Mouse (Mus musculus) lung, postnatal 0 days (tissue): Measurements from ENCODE around the gene Fbxl19. TPM values are rescaled to one million over a fixed set of nuclear protein-coding genes. Genes with fewer than 3 reads are reported as not detected.
"Not testable (repeated sequence)": the region's sequence is repeated elsewhere in the genome, so short reads cannot be mapped to it uniquely, and the experiment has no call there.

Experiments used
- ATAC-seq: fragments of 200-750 bp; cut with Nextera tagmentation; 2 replicates; pipeline ENCODE4 v1.8.0; 2017; ENCODE audit warnings: moderate library complexity
- DNase-seq: peaks from one replicate; pipeline ENCODE4 v3.0.0-alpha.2; 2016; ENCODE audit warnings: low spot score
- H3K27ac ChIP-seq: fragments of 300-500 bp; sonication (generic); 2 replicates; pipeline ENCODE4 v1.5.1; 2014; ENCODE audit warnings: antibody characterized with exemption, mild to moderate bottlenecking, low read length, mixed read lengths
- H3K27me3 ChIP-seq: fragments of 300-500 bp; sonication (generic); replicated peaks from 2 replicates; pipeline ENCODE4 v1.6.1; 2014; ENCODE audit warnings: low read length, mixed read lengths; ENCODE audit not compliant: insufficient read depth
- H3K36me3 ChIP-seq: fragments of 300-500 bp; sonication (generic); 2 replicates; pipeline ENCODE4 v1.6.1; 2014; ENCODE audit warnings: low read length, mixed read lengths; ENCODE audit not compliant: insufficient read depth
- H3K4me1 ChIP-seq: fragments of 300-500 bp; sonication (generic); 2 replicates; pipeline ENCODE4 v1.6.1; 2014; ENCODE audit warnings: antibody characterized with exemption, low read depth, low read length, mixed read lengths; ENCODE audit not compliant: insufficient read depth
- H3K4me2 ChIP-seq: fragments of 300-500 bp; sonication (generic); replicated peaks from 2 replicates; pipeline ENCODE4 v1.6.1; 2014; ENCODE audit warnings: low read depth, mild to moderate bottlenecking, low read length, moderate library complexity, mixed read lengths
- H3K4me3 ChIP-seq: fragments of 300-500 bp; sonication (generic); 2 replicates; pipeline ENCODE4 v1.5.1; 2014; ENCODE audit warnings: low read depth, low read length
- H3K9ac ChIP-seq: fragments of 300-500 bp; sonication (generic); replicated peaks from 2 replicates; pipeline ENCODE4 v1.6.1; 2014; ENCODE audit warnings: low read depth, mild to moderate bottlenecking
- H3K9me3 ChIP-seq: fragments of 300-500 bp; sonication (generic); 2 replicates; pipeline ENCODE4 v1.6.1; 2016; ENCODE audit warnings: low read length, mixed read lengths
- CTCF ChIP-seq: IDR thresholded peaks from 2 replicates; pipeline ENCODE4 v1.5.1; 2016; ENCODE audit warnings: antibody characterized with exemption, mild to moderate bottlenecking
- EP300 ChIP-seq: IDR thresholded peaks from 2 replicates; pipeline ENCODE4 v1.6.1; 2016; ENCODE audit warnings: antibody characterized with exemption, mild to moderate bottlenecking, control low read depth
- WGBS: fragments of 180-500 bp; shearing (Covaris S2); extraction: QIAGEN DNeasy Blood & Tissue Kit; methylation state at CpG from one replicate; pipeline ENCODE4 v1.1.7; 2014; 5-methylcytosine and 5-hydroxymethylcytosine counted together
- polyA plus RNA-seq: library from polyadenylated mRNA; unstranded; fragments of >200 nt; fragmentation: Nextera tagmentation; extraction: Ambion mirVana; gene quantifications from 2 replicates; pipeline ENCODE4 v1.2.1, GENCODE M21; 2015

Fbxl19 gene
- polyA plus RNA-seq, 1 experiment from 2014 or later = 1.6 TPM

DNA sequence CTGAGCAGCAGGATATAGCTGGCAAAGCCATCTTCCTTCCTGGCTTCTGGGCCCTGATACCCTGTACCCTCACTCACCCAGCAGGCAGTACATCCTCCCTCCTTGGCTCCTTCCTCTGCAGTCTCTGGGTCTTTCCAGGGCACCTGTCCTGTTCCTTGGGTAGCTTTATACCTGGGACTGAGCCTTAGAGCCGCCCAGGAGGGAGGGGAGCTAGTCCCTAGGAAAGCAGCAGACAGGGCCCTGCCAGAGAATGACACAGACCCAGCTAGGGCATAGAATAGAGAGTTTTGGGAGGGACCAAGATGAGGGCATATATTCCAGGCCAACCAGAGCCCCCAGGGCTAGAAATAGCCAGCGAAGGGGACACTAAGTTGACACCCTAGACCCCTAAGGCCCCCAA lies 18.9 kb upstream of the Fbxl19 start:
- no peak for ATAC-seq

DNA sequence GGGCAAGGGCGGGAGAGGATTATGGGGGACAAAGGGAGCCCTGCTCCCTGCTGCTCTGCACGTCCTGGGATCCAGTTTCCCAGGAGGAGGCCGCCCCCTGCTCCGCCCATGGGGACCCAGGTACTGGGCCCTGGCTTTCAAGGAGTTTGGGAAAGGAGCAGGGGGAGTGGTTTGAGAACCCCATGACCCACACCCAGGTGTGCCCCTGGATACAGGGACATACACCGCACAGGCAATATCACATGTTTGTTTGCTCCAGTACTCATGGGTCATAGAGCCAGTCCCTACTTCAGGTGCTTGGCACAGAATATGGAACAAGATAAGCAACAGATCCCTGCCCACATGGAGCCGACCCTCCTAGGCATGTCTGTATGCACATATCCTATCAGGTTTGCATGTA lies 18.4 kb upstream of the Fbxl19 start:
- TF ChIP-seq EP300 (no peak), CTCF (no peak)
- H3K9me3 ChIP-seq = no peaks in the 10 kb centered on the region
- ATAC-seq = peak; percentile 70
- H3K4me2 ChIP-seq = no peak overlapping the region
- no peak overlapping the region for H3K4me3 ChIP-seq
- no peaks in the 10 kb centered on the region for H3K27me3 ChIP-seq
- 44% methylated on average over 6 of the region's 6 CpGs for WGBS
- DNase-seq = no peak
- H3K4me1 ChIP-seq = no peaks in the 10 kb centered on the region
- no peak overlapping the region for H3K27ac ChIP-seq
- no peak overlapping the region for H3K9ac ChIP-seq
- H3K36me3 ChIP-seq = no peaks in the 10 kb centered on the region

More for the DNA sequence above, 18.9 kb upstream of the Fbxl19 start:
- DNase-seq = no peak
- Histone ChIP-seq H3K27me3 (no peaks in the 10 kb centered on the region), H3K9me3 (no peaks in the 10 kb centered on the region), H3K27ac (no peak overlapping the region), H3K36me3 (no peaks in the 10 kb centered on the region), H3K4me1 (no peaks in the 10 kb centered on the region), H3K4me2 (no peak overlapping the region), H3K4me3 (no peak overlapping the region), H3K9ac (no peak overlapping the region)
- TF ChIP-seq EP300 (no peak), CTCF (no peak)
- 47% methylated on average over 2 of the region's 2 CpGs for WGBS

DNA sequence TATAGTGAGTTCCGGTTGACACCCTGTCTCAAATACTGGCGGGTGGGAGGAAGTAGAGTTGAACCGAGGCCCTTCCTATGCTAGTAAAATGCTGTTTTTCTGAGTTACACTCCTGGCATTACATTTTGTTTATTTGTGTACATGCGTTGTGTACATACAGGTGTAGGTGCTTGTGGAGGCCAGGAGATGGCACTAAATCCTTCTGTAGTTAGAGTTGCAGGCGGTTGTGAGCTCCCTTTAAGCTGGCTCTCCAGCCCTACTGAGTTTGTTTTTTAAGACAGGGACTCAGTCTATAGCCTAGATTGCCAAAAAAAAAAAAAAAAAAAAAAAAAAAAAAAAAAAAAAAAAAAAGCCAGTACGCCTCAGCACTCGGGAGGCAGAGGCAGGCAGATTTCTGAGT lies 16.4 kb upstream of the Fbxl19 start:
- H3K36me3 ChIP-seq = no peaks in the 10 kb centered on the region
- H3K27ac ChIP-seq = no peak overlapping the region
- no peaks in the 10 kb centered on the region for H3K9me3 ChIP-seq
- ATAC-seq (no peak), DNase-seq (no peak)
- H3K4me3 ChIP-seq = no peak overlapping the region
- WGBS = 73% methylated on average over 7 of the region's 7 CpGs
- no peaks in the 10 kb centered on the region for H3K4me1 ChIP-seq
- TF ChIP-seq EP300 (no peak), CTCF (peak; percentile 14; the same call in 1 of the 2 replicates)
- no peak overlapping the region for H3K4me2 ChIP-seq
- H3K27me3 ChIP-seq = no peaks in the 10 kb centered on the region
- no peak overlapping the region for H3K9ac ChIP-seq

DNA sequence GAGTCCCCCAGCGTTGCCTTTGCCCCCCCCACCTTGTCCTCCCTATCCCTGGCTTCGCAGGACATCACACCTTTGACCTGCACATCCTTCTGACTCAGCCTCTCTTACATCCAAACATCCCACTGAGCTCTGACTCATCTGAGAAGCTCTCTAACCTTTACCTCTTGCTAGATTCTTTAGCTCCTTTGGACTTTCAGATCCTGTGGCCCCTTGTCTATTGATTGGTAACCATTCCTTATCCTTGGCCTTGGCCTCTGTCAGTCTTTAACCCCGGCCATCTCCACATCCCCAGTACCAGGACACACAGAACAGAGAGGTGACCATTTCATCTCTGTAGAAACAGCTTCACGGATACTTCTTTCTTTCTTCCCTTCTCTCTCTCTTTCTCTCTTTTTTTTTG lies 14.2 kb upstream of the Fbxl19 start:
- no peaks in the 10 kb centered on the region for H3K36me3 ChIP-seq
- no peaks in the 10 kb centered on the region for H3K9me3 ChIP-seq
- WGBS = 62% methylated on average over 4 of the region's 4 CpGs
- no peak for ATAC-seq
- no peak for DNase-seq
- H3K9ac ChIP-seq = no peak overlapping the region
- no peak overlapping the region for H3K4me3 ChIP-seq
- no peaks in the 10 kb centered on the region for H3K4me1 ChIP-seq
- no peak overlapping the region for H3K4me2 ChIP-seq
- no peak overlapping the region for H3K27ac ChIP-seq
- no peaks in the 10 kb centered on the region for H3K27me3 ChIP-seq
- TF ChIP-seq EP300 (no peak), CTCF (no peak)

DNA sequence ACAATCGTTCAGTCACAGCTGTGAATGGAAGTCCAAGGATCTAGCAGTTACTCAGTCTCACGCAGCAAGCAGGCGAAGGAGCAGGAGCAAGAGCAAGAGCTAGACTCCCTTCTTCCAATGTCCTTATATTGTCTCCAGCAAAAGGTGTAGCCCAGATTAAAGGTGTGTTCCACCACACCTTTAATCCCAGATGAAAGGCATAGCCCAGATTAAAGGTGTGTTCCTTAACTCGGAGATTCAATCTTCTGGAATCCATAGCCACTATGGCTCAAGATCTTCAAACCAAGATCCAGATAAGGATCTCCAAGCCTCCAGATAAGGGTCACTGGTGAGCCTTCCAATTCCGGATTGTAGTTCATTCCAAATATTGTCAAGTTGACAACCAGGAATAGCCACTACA lies 12.3 kb upstream of the Fbxl19 start, which contains the start of gene Ctf2:
TSS of gene Ctf2 (minus strand) at position 101 of the 400 bp plus-strand sequence.
- H3K9ac ChIP-seq, H3K27me3 ChIP-seq, H3K36me3 ChIP-seq, H3K4me2 ChIP-seq, DNase-seq, H3K9me3 ChIP-seq, H3K4me1 ChIP-seq, H3K27ac ChIP-seq, ATAC-seq, H3K4me3 ChIP-seq: not testable (repeated sequence)
- no CpG with 5 or more reads among the region's 5 CpGs for WGBS

DNA sequence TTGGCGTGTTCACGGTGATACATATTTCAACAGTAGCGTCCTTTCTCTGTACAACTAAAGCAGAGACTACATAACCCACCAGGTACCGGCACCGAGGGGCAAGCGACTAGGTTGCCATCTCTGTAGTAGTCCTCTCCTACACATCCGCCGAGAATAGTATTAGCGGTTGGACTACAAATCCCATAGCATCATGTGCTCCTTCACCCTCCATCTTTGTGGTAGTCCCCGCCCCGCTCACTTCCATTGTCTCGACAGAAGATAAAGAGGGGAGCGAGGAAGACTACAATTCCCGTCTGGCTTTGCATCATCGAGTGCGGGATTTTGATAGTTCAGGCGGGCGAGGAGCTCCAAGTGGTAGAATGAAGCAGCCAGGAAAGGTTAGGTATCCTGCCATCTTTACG lies 908 bp downstream of the Fbxl19 start:
- H3K9me3 ChIP-seq = no peaks in the 10 kb centered on the region
- no peak overlapping the region for H3K9ac ChIP-seq
- DNase-seq (peak; percentile 99), ATAC-seq (peak; percentile 86)
- TF ChIP-seq CTCF (0 out of 2 replicates have a peak, but pooled peaks have one; percentile 18), EP300 (no peak; the same call in 1 of the 2 replicates)
- H3K4me2 ChIP-seq = peak overlapping the region; percentile 98
- under 1% methylated on average over 19 of the region's 19 CpGs for WGBS
- H3K27ac ChIP-seq = peak overlapping the region; percentile 66
- H3K4me1 ChIP-seq = no peaks in the 10 kb centered on the region
- H3K27me3 ChIP-seq = no peaks in the 10 kb centered on the region
- H3K36me3 ChIP-seq = no peaks in the 10 kb centered on the region; the same call in 1 of the 2 replicates
- H3K4me3 ChIP-seq = peak overlapping the region; percentile 59
